Mouse (Mus musculus) olfactory bulb, adult 2 months (tissue): Measurements from ENCODE around the gene Zfp839.

Experiments used
- CTCF ChIP-seq: fragments of 200-500 bp; IDR thresholded peaks from 2 replicates; pipeline ENCODE4 v1.5.1; 2012; ENCODE audit warnings: low read depth, mild to moderate bottlenecking, low read length, moderate library complexity; ENCODE audit not compliant: insufficient read depth
- POLR2A ChIP-seq: fragments of 200-500 bp; IDR thresholded peaks from 2 replicates; pipeline ENCODE4 v1.6.1; 2012; ENCODE audit warnings: mild to moderate bottlenecking, low read depth, low read length, moderate library complexity; ENCODE audit not compliant: insufficient read depth

DNA sequence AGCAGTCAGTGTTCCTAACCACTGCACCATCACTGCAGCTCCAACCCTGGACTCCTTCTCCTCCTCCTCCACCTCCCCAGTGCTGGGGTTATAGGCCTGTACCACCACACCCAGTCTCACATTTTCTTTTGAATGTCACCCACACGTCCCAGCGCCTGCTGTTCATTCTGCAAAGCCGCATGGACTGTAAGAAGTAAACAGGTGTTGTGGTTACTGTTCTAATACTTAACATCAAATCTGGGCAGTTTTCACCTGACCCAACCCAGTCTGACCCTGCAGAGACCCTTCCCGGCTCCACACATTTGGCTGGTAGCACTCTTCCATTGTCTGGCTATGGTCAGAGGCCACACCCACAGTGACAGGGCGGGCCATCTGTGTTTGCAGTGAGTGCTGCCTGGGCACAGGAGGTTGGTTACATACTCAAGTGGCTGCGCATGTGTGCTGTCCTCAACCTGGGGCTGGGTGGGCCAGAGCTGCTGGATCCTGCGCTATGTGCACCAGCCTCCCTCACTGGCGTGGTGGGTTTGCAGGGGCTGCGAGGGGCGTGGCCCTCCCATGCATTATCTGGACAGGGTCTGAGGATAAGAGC, 48.1 kb upstream of the Zfp839 start:
- no peak for TF ChIP-seq POLR2A
- TF ChIP-seq CTCF: no peak
